Mouse (Mus musculus) WW6 (cell line): ENCODE data around the gene 4930435E12Rik.

Experiments
- DNase-seq: peaks from one replicate; pipeline ENCODE4 v3.0.0-alpha.2; 2013; ENCODE audit warnings: low read depth, low spot score

4930435E12Rik gene

DNA sequence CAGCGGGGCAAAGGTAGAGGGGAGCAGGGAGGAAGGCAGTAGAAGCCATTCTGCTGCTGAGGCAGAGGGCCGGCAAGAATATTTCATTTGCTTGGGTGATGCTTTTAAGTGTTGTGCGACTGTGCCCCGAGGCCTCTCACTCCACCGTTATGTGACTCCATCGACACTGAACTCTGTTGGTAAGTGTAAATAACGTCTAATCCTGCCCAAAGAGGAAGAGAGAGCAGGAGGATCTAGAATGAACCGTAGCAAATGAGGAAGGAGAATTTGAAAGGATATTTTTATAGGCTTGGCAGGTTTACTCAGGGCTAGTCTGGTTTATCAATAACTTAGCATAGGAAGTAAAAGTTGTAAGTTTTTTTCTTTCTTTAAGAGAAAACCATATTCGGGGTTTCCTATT, 59.0 kb downstream of the 4930435E12Rik start:
- no peak for DNase-seq

DNA sequence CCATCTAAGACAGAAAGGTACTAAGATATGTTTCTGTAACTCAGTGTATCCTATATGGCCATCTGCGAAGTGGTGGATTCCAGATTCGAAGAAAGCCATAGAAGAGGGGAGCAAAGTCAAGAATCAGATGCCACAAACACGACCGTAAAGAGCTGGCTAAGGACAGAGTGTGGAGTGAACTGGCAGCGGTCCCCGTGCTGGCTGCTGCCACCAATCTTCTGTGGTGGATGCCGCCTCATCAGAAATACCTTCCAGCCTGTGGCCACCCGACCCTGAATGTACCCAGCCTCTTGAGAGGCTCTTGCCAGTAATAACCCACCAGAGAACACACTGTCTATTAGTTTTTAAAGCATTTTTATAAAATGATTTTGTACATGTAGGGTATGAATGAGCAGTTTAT, 60.2 kb downstream of the 4930435E12Rik start:
- no peak for DNase-seq

DNA sequence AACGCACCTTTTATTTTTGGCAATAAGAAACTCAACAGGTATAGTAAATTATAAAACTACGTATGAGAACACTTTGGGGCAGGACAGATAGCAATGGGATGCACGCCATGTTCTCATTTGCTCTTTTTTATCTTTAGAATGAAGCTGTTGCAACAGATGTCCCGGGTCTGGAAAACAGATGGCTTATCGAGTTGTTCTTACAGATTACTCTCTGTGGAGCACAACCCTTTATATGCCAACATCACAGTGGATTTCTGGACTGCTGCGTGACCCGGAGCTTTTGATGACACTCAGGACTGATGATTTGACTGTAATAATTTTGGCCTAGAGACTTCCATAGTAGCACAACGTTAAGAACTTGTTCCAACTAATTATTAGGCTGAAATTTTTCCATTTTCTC, 60.8 kb downstream of the 4930435E12Rik start:
- no peak for DNase-seq

DNA sequence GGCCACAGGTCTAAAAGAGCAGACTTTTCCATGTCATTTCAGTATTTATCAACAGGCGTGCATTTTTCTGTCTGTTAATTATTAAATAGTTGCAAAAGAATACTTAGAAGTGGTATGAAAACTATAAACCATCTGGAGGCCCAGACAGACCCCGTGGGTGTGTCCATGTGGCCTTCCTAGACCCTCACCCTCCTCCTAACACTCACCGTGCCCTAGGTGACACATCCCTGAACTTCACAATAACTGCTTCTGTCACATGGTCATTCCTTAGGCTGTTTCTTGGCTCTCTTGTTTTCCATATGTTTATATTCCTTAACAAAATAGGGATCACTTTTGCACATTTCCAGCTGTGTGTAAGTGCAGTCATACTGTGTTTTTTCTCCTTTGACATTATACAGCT, 61.9 kb downstream of the 4930435E12Rik start:
- no peak for DNase-seq

DNA sequence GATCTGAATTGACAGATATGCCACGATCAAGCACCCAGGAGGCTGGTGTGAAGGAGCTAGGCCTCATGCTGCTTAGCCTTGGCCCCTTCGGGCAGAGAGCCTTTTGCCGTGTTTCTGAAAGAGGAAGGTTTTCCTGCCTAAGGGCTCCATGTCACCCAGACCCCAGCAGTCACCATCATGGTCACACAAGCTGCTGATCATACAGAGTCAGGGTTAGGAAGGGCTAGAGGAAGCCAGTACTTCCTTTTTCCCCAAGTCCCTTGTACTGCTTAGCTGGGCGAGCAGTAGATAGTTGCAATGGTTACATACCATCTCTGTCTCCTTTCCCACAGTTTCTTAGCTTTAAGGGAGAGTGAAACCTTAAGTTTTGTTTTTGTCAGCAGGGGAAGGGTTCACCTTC, 65.0 kb downstream of the 4930435E12Rik start:
- no peak for DNase-seq

DNA sequence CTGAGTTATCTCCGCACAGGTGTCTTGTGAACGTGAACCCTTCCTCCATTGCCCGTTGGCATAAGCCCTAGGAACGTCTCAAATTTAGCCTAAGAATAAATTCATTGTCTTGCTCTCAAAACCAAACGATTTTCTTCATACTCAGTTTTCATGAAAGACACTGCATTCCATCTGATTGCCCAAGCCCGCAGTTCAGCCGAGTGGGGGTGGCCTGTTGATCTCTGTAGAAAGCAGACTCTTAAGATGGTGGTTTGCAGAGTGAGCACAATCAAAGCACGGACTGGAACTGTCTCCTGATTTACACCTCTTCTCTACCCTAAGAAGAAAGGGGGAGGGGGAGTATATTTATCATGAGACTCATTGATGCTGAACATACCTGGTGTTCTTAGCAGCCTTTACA, 66.1 kb downstream of the 4930435E12Rik start:
- no peak for DNase-seq
